13 mouse cellular contexts compared by ENCODE assay signal in genomic region chr1:36984406-36984805, GRCm38 (mm10). TPM values are rescaled to one million over a fixed set of nuclear protein-coding genes. Genes with fewer than 3 reads are reported as not detected.
"Had no signal": no experiment of that assay in that cellular context is flagged by ENCODE, and none has a peak within 500 bp of the region (broad histone marks: within the 10 kb centered on the region; RNA-seq: fewer than 3 reads in every experiment).

No protein-coding gene starts in this region.

- H3K27me3 ChIP-seq: lung, embryonic 15.5 days had no signal

- H3K4me3 ChIP-seq: left cerebral cortex, adult 2 months; limb, embryonic 10.5 days; liver, embryonic 12.5 days; lung, embryonic 15.5 days; megakaryocyte, embryonic 14.5 days; midbrain, embryonic 12.5 days had no signal

- H3K9ac ChIP-seq: liver, embryonic 12.5 days; lung, embryonic 15.5 days; midbrain, embryonic 12.5 days had no signal

- H3K4me2 ChIP-seq: liver, embryonic 12.5 days; lung, embryonic 15.5 days; midbrain, embryonic 12.5 days had no signal

- H3K36me3 ChIP-seq: limb, embryonic 10.5 days; liver, embryonic 12.5 days; lung, embryonic 15.5 days; midbrain, embryonic 12.5 days had no signal

- DNase-seq: kidney, adult 8-10 months; kidney, postnatal 25 days; lung, postnatal 14 days; spleen, adult 18-20 months; thymus, adult 18-20 months; thymus, postnatal 14 days had no signal

- H3K9me3 ChIP-seq: limb, embryonic 10.5 days; liver, embryonic 12.5 days; lung, embryonic 15.5 days; megakaryocyte, embryonic 14.5 days; midbrain, embryonic 12.5 days had no signal

- ATAC-seq: liver, embryonic 12.5 days had no signal

- H3K27ac ChIP-seq: left cerebral cortex, adult 2 months; limb, embryonic 10.5 days; liver, embryonic 12.5 days; lung, embryonic 15.5 days; macrophage; midbrain, embryonic 12.5 days had no signal

- H3K4me1 ChIP-seq: liver, embryonic 12.5 days; lung, embryonic 15.5 days had no signal

RNA-seq across cellular contexts. Expression of gene Vwa3b, which starts 42.0 kb away (rescaled TPM):
- polyA plus RNA-seq: liver, embryonic 12.5 days; macrophage had no signal
